Mouse (Mus musculus) left cerebral cortex, postnatal 14 days (tissue): ENCODE results near the gene Ankrd9. TPM values are rescaled to one million over a fixed set of nuclear protein-coding genes. Genes with fewer than 3 reads are reported as not detected.

Experiments
- DNase-seq, 2 experiments: peaks; one replicate each; pipeline ENCODE4 v3.0.0; 2021 to 2022; ENCODE audit warnings: low spot score in 2 of 2, mixed read lengths in 1 of 2
- intact Hi-C: fragments of 180-260 bp; cut with DNase I; formaldehyde crosslinking; loops from one replicate; pipeline ENCODE4 v1.15.1; 2025
- total RNA-seq, 2 experiments: library from RNA; stranded (reverse); gene quantifications; 2 replicates each; pipeline ENCODE4 v1.2.3; 2021

Ankrd9 gene
- total RNA-seq, 2 experiments from 2014 or later = 12.2 to 14.5 TPM

DNA sequence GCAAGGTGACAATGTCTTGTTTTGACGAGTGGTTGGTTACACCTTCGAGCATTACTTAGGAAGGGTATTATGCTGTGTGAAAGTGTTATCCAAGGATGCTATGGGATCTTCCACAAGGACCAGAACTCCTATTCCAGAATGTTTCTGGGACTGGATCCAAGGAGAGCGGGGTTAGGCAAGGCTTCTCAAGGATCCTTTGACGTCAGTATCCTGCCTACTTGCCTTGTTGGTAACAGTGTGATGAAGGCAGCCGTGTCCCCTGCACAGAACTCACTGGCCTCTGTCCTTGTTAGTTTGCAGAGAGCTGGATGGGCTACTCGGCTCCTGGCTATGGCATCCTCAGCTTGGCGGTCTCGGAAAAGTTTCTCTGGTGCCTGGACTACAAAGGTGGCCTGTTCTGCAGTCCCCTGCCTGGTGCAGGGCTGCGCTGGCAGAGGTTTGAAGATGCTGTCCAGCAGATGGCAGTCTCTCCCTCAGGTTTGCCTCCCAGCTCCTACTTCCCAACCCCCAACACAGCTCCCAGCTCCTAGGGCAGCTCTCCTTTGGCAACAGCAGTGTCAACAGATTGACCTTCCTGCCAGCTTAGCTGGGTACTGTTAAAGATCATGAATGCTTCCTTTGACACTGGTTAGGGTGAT is 42.7 kb downstream of the Ankrd9 start:
- intact Hi-C loops = loop anchor here (2.0 kb wide), 1 partner anchor 57 kb away; no protein-coding TSS in a partner anchor
- peak; percentile 85 to 89 for DNase-seq

DNA sequence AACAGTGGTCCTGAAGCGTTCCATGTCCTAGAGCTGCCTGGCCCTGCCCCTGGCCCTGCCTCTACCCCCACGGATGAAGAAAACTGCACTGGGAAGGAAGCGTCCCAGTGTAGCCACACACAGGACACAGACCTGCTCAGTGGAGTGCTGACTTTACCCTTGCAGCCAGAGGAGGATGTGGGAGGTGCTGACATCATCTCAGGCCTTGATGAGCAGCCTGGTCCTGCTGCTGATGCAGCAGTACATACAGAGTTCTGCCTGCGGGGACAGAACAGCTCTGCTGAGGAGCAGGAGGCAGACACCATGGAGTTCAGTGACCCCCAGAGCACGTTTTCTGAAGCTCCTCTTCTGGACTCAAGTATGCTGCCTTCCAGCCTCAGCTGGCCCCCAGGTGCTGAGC is 46.0 kb downstream of the Ankrd9 start:
- intact Hi-C loops = no loop called here
- peak in 1 of 2 experiments; percentile 36 for DNase-seq

Other genes with a start within 250 kb of the Ankrd9 start
- gene Wdr20, start 241.1 kb downstream of the Ankrd9 start, total RNA-seq = 10 to 100 TPM; 37.5 to 41.7 TPM
- 10 to 100 TPM; 10.7 to 12.8 TPM for gene Mok, start 138.1 kb downstream of the Ankrd9 start, total RNA-seq
- gene Zfp839, start 128.8 kb downstream of the Ankrd9 start, total RNA-seq = 1 to 10 TPM; 9.1 to 9.6 TPM
- gene Cinp, start 89.9 kb downstream of the Ankrd9 start, total RNA-seq = 100 to 1,000 TPM; 107 to 124 TPM
- gene Tecpr2, start 89.8 kb downstream of the Ankrd9 start, total RNA-seq = 10 to 100 TPM; 42.6 to 45.2 TPM
- gene Rcor1, start 60.3 kb upstream of the Ankrd9 start, total RNA-seq = 10 to 100 TPM; 17.9 to 18.8 TPM
- 10 to 100 TPM; 91.9 to 93.3 TPM for gene Traf3, start 187.3 kb upstream of the Ankrd9 start, total RNA-seq
- gene 4930595D18Rik, start 205.5 kb upstream of the Ankrd9 start, total RNA-seq = not detected